Mouse (Mus musculus): ENCODE results near the gene Ints5.

DNA sequence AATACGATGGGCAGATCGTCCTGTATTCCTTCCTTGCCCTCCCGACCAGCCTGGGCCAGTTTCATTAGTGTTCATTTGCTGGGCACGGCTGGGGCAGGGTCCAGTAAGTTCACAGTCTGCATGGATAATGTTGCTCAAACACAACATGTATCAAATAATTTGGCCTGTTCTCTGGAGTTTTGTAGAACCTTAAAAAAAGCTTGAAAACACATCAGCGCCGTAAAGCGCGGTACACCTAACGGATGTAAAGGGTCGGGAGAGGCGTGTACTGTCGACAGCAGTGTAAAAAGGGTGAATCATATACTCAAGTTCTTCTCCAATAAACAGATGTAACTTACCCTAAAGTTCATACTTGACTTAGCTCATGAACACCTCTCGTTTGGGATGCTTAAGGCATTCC, 5.8 kb downstream of the Ints5 start:
- TF ChIP-seq CTCF (IDR thresholded peaks at IDR 0.05; ENCODE audit: control insufficient read depth, insufficient read depth, insufficient read length), result no peak
- TF ChIP-seq MYOG (IDR thresholded peaks at IDR 0.05; ENCODE audit: control insufficient read depth, extremely low read depth, insufficient read length), result no peak
